Mouse (Mus musculus): Measurements from ENCODE around the gene Acer2. TPM values are rescaled to one million over a fixed set of nuclear protein-coding genes. Genes with fewer than 3 reads are reported as not detected.

The Acer2 gene
- total RNA-seq, 2 experiments from 2014 or later: 20.9 to 21.4 TPM

GRCm38 (mm10) chr4:86886160-86886878 is 12.1 kb downstream of the Acer2 start:
- DNase-seq: peak; percentile 59 to 70

- DNase-seq: no peak
These were observed 13.7 kb downstream of the Acer2 start for GRCm38 (mm10) chr4:86887879-86888278.

DNA sequence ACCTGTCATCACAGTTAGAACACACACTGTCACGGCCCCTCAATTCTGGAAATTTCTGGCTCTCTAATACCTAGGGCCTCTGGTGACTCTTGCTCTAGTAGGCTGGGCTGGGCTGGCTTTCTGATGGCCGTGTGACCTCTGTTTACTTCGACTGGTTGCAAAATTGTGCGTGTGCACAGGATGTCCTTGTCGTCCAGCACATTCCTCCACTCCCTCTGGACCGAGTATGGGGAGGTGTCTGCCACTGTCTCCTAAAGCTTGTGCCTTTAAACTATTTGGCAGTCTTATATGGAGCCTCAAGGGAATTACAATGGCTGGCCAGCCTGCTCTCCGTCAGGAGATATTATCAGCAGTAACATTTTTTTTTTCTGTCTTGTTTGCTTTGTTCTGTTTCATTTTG is 23.2 kb downstream of the Acer2 start:
- peak; percentile 54 to 65 for DNase-seq

- DNase-seq: peak; percentile 71 to 75
These were observed 24.7 kb downstream of the Acer2 start for GRCm38 (mm10) chr4:86898791-86899474.

DNA sequence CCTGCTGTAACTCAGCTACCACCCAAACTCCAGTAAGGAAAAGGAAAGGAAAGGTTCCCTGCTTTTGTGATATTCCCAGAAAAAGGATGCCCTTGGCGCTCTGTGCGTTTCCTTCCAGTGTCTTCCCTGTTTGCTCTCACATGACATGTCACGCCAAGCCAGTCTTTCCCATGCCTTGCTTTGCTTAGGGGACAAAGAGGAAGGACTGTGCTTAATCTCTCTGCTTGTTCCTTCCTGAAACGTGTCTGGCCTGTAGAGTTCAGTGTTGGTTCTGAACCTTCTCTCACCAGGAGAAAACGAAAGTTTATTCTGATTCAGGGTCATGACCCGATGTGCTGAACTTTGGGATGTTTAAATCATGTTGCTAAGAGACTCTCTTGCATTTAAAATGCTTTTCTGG is 28.2 kb downstream of the Acer2 start:
- DNase-seq: peak; percentile 38 to 41

DNA sequence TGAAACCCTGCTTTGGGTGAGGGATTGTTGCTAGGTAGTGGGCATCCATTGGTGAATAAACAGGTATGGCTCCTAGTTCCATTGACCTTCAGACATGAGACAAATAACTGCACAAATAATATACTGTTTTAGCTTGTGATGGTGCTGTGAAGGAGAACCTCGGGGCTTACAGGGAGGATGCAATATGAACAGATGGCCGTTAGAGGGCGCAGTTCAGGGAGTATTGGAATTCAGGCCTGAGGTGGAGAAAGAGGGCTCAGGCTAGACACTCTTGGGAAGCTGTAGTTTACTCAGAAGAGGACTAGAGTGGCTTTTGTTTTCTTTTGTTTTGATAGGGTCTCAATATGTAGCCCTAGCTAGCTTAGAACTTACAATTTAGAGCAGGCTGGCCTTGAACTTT is 30.8 kb downstream of the Acer2 start:
- no peak for DNase-seq

DNA sequence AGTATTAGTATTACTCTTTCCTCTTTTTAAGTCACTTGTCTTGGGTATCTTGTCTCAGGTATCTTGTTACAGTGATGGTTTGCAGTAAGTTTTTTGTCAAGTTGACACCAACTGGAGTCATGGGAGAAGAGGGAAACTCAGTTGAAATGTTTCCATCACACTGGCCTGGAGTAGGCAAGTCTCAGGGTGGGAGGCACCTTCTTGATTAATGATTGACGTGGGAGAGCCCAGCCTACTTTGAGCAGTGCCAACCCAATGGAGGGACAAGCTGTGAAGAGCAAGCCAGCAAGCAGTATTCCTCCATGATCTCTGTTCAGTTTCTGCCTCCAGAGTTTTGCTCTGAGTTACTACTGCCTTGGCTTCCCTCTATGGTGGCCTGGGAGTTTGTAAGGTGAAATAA is 31.7 kb downstream of the Acer2 start:
- DNase-seq: no peak

GRCm38 (mm10) chr4:86911576-86912341 is 37.6 kb downstream of the Acer2 start:
- DNase-seq: peak in 1 of 2 experiments; percentile 26

GRCm38 (mm10) chr4:86912757-86913156 is 38.6 kb downstream of the Acer2 start:
- no peak for DNase-seq

- DNase-seq: no peak
These were observed 41.9 kb downstream of the Acer2 start for GRCm38 (mm10) chr4:86916062-86916461.

DNA sequence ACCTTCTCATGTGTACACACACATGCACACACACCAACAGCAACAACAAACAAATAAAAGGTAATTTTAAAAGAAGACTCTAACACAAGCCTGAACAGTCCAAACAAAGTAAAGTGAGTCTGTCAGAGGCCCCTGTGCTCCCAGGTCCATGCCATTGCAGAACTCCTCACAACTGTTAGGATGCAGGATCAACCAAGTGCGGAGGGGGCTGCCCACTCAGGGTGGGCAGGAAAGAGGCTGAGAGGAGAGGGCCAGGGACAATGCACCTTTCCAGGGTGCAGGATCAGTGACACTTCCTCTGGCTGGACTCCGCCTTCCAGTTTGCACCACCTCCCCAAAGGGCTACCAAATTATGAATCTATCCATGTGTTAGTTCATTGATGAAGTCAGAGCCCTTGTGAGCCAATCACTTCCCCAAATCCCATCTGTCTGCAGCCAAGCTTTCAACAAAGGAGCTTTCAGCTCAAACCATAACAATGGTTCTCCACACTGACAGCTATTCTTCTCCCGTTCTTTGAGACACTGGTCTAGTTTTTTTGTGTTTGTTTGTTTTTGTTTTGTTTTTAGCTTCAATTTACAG is 49.4 kb downstream of the Acer2 start:
- DNase-seq: no peak

DNA sequence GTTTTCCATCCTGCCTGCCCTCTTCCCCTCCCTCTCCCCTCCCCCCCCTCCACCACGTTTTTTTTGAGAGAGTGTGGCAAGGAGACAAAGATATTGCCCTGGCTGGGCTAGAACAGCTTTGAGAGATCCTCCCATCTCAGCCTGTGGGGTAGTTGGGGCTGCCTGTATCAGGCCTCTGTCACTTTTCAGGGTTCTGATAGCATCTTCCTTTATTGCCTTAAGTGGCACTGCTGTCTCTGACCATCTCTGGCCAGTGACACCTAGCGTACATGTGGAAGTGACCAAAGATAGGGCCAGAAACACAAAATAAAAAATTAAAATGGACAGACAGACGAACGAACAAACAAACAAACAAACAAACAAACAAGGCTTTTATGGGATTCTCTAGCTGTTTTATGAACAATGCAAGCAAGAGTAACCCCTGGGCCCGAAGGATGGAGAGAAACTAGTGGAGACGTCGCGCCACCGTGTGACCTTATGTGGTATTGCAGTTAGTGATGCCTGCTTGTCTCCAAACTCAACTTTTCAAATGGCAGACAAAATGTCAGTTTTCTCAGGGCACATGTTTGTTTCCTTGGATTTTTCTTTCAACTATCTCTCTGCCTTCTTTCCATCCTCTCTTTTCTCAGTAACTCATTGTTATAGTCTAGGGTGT is 50.7 kb downstream of the Acer2 start:
- DNase-seq: peak; percentile 80 to 81

DNA sequence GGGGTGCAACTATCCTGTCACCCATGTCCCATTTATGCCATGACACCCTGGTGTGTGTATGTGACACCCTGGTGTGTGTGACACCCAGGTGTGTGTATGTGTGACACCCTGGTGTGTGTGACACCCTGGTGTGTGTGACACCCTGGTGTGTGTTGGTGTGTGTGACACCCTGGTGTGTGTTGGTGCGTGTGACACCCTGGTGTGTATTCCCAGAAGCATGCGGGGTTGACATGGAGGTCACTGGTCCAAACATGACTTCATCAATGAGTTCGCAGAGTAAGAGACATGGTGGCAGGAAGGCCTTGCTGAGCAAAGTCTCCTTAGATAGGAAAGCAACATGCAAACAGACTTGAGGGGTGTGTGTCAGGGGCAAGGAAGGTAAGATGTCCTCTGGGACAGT is 52.8 kb downstream of the Acer2 start:
- DNase-seq: no peak

DNA sequence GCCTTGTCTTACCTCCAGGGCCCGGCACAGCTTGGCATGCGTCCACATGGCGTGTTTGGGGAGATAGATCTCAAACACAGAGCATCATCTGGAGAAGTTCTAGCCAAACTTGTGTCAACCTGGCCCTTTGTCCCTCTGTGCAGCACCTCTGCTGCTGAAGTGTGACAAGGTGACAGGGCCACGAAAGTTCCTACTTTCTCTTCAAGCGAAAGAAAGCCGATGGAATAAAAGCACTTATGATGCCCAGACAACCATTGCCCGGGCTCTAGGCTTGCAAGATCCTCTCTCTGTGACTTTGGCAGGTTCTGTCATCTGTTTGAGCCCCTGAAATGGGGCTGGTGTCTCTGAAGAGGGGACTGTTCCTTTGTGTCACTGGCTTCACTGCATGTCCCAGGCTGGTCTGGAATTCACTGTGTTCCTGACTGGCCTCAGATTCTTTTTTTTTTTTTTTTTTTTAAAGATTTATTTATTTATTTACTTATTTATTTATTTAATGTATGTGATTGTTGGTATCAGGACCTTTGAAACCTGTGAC is 56.0 kb downstream of the Acer2 start:
- no peak for DNase-seq

DNA sequence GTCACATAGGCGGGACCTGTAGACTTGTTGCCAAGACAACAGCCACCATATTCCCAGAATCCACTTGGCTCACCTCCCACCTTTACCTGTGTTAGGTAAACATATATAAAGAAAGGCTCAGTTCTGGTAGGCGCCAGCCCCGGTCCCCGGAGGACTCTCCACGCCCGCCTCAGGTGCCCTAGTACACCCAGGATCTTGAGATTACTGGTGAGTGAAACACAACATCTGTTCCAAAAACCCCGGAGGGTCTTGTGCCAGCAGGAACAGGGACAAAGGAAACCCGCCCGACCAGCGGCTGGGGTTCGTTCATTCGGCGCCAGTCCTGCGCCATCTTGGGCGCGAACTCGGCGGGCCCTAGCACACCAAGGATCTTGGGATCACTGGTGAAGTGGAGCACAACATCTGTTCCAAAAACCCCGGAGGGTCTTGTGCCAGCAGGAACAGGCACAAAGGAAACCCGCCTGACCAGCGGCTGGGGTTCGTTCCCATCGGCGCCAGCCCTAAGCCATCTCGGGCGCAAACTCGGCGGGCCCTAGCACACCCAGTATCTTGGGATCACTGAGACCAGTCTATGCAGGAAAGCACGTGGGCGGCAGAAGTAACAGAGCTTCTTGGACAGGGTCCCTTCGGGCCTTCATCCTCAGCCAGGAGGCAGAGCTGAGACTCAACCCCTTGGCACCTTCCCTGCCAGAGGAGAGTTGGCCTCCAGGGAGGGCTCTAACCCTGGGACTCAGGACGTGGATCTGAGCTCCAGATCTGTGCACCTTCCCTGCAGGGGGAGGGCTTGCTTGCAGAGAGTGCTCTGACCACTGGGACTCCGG is 56.6 kb downstream of the Acer2 start:
- DNase-seq: peak in 1 of 2 experiments; percentile 24

GRCm38 (mm10) chr4:86933026-86933425 is 58.8 kb downstream of the Acer2 start:
- no peak for DNase-seq

DNA sequence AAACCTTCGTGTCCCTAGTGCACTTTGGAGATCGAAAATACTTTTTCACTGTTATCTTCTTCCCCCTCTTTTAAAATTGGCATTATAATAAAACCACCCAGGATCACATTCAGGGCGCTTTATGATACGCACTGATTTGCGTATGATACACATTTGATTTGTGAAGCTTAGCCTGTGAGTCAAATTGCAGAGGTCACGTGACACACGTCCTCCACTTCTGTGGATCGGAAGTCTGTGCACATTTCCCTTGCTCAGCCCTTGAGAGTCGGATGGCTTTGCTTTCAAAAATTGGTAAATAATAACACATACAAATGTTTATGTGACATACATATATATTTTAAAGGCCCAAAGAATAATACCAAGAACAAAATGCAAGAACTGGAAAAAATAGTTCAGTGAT is 62.0 kb downstream of the Acer2 start:
- DNase-seq: no peak

DNA sequence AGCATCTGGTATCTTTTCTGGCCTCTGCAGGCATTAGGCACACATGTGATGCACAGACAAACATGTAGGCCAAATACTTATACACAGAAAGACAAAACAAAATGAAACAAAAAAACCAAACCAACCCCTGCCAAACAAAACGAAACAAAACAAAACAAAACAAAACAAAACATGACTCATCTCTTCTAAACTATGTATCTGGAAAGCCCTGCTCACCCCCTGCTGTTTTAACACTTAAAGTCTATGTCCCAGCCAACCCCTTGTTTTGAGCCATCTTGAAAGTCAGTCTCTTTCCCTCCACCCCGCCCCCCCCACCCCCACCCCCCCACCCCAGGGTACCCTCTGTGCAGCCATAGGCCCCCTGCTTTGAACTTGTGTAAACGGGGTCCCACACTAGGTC is 62.5 kb downstream of the Acer2 start:
- no peak for DNase-seq

- no peak for DNase-seq
These were observed 68.5 kb downstream of the Acer2 start for GRCm38 (mm10) chr4:86942656-86943055.

GRCm38 (mm10) chr4:86943296-86943695 is 69.1 kb downstream of the Acer2 start:
- DNase-seq: no peak

- no peak for DNase-seq
These were observed 74.6 kb downstream of the Acer2 start for GRCm38 (mm10) chr4:86948794-86949193.
